Mouse (Mus musculus) heart, postnatal 0 days (tissue): ENCODE results near the gene Pdzk1.

Experiments
- CTCF ChIP-seq: IDR thresholded peaks from 2 replicates; pipeline ENCODE4 v1.5.1; 2016; ENCODE audit warnings: antibody characterized with exemption, control low read depth, low read depth
- EP300 ChIP-seq: IDR thresholded peaks from 2 replicates; pipeline ENCODE4 v1.6.1; 2016; ENCODE audit warnings: antibody characterized with exemption, low read depth

- TF ChIP-seq CTCF (no peak), EP300 (no peak)
Measured at GRCm38 (mm10) chr3:96871070-96871469, 42.0 kb downstream of the Pdzk1 start.
